Mouse (Mus musculus) midbrain, postnatal 0 days (tissue): ENCODE data around the gene 1600012H06Rik. TPM values are rescaled to one million over a fixed set of nuclear protein-coding genes. Genes with fewer than 3 reads are reported as not detected.
"Not testable (repeated sequence)": the region's sequence is repeated elsewhere in the genome, so short reads cannot be mapped to it uniquely, and the experiment has no call there.

Experiments
- ATAC-seq: fragments of 200-750 bp; cut with Nextera tagmentation; 2 replicates; pipeline ENCODE4 v1.8.0; 2017; ENCODE audit warnings: moderate number of reproducible peaks, mild to moderate bottlenecking, moderate TSS enrichment, moderate library complexity; ENCODE audit not compliant: low FRiP score
- DNase-seq: peaks from one replicate; pipeline ENCODE4 v3.0.0-alpha.2; 2015; ENCODE audit warnings: low spot score
- H3K27ac ChIP-seq: fragments of 300-500 bp; sonication (generic); 2 replicates; pipeline ENCODE4 v1.5.1; 2014; ENCODE audit warnings: low read depth, mild to moderate bottlenecking, low read length, mixed read lengths
- H3K27me3 ChIP-seq: fragments of 300-500 bp; sonication (generic); 2 replicates; pipeline ENCODE4 v1.6.1; 2014; ENCODE audit warnings: low read length, control low read depth, mixed read lengths; ENCODE audit not compliant: insufficient read depth
- H3K36me3 ChIP-seq: fragments of 300-500 bp; sonication (generic); 2 replicates; pipeline ENCODE4 v1.6.1; 2014; ENCODE audit warnings: low read length, control low read depth, mixed read lengths; ENCODE audit not compliant: insufficient read depth
- H3K4me1 ChIP-seq: fragments of 300-500 bp; sonication (generic); 2 replicates; pipeline ENCODE4 v1.6.1; 2014; ENCODE audit warnings: mild to moderate bottlenecking, control low read depth, antibody characterized with exemption, low read length, mixed read lengths; ENCODE audit not compliant: insufficient read depth
- H3K4me2 ChIP-seq: fragments of 300-500 bp; sonication (generic); 2 replicates; pipeline ENCODE4 v1.6.1; 2014; ENCODE audit warnings: low read depth, mild to moderate bottlenecking, low read length, mixed read lengths; ENCODE audit not compliant: poor library complexity, severe bottlenecking
- H3K4me3 ChIP-seq: fragments of 300-500 bp; sonication (generic); 2 replicates; pipeline ENCODE4 v1.5.1; 2014; ENCODE audit warnings: low read depth, mild to moderate bottlenecking, low read length, moderate library complexity
- H3K9ac ChIP-seq: fragments of 300-500 bp; sonication (generic); replicated peaks from 2 replicates; pipeline ENCODE4 v1.6.1; 2014; ENCODE audit warnings: mild to moderate bottlenecking, low read length, moderate library complexity, mixed read lengths; ENCODE audit not compliant: poor library complexity, severe bottlenecking
- H3K9me3 ChIP-seq: fragments of 300-500 bp; sonication (generic); 2 replicates; pipeline ENCODE4 v1.6.1; 2016; ENCODE audit warnings: low read length, control low read depth
- WGBS: fragments of 180-500 bp; shearing (Covaris S2); extraction: QIAGEN DNeasy Blood & Tissue Kit; methylation state at CpG from one replicate; pipeline ENCODE4 v1.1.7; 2014; 5-methylcytosine and 5-hydroxymethylcytosine counted together
- polyA plus RNA-seq: library from polyadenylated mRNA; unstranded; fragments of >200 nt; fragmentation: Nextera tagmentation; extraction: Ambion mirVana; gene quantifications from 2 replicates; pipeline ENCODE4 v1.2.1, GENCODE M21; 2015
- total RNA-seq: library from RNA; depleted of rRNA; stranded (reverse); fragments of >200 nt; gene quantifications from 2 replicates; pipeline ENCODE4 v1.2.3, GENCODE M21; 2014

The 1600012H06Rik gene
- total and polyA plus RNA-seq, 2 experiments from 2014 or later: 16.5 to 21.1 TPM

DNA sequence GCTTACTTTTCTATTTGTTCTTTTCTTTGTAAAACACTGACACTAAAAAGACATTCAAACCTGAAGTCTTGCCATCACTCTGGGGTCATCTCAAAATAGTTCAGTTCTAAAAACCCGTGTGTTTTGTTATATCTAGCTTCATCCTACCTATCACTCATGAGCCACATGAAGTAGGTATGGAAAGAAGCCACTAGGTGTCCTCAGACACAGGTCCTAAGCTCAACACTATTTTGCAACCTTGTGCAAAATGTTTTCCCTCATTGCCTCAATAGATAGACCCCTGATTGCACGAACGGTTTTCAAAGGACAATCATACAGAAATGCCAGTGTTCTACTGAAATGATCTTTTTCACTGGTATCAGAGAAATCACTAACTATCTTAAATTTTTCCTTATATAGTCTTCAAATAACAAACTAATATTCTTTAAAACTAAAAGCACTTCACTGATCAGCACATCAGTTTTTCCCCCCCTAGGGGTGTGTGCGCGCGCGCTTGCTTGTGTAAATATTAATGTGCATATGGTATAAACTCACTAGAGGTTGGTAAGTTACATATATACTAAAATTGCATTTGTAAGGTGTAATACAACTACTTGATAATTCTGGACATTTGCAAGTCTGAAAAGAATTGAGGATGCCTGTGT is 34.9 kb downstream of the 1600012H06Rik start:
- H3K4me3 ChIP-seq: not testable (repeated sequence)

DNA sequence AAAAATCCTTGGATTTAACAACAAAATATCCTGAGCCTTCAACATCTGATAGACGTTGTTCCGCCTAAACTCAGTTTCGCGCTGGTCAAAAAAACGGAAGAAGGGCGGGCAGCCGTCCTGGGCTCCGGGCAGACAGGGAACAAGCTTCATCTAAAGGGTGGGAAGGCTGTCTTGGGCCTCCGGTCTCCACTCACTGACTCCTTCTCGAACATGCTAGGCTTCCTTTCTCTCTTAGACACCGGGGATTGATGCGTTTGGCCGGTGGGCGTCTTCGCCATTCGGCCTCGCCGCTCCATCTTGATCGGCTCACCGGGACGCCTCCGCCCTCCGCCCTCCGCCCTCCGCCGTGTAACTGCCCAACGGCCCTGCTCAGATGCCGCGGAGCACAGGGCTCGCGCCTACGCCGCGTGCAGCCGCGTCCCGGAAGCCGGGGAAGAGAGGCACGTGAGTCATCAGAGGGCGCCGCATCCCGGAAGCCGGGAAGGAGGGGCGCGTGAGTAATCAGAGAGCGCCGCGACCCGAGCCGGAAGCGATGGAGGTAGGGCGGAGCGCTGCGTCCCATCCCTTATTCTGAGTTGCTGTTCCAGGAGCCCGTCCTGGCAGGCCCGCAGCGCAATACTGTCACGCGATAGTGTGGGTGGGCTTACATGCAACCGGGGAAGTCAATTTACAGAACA is 35.5 kb downstream of the 1600012H06Rik start, which contains the start of the genes 9030025P20Rik and Gm3417:
TSS of gene 9030025P20Rik (plus strand) at position 107 of the 677 bp plus-strand sequence.
TSS of gene Gm3417 (minus strand) at position 429 of the 677 bp plus-strand sequence.
- not testable (repeated sequence) for H3K4me3 ChIP-seq
- WGBS: no CpG with 5 or more reads among the region's 60 CpGs

More for the DNA sequence above, 34.9 kb downstream of the 1600012H06Rik start:
- not testable (repeated sequence) for H3K27me3 ChIP-seq, H3K9me3 ChIP-seq, H3K4me2 ChIP-seq, H3K4me1 ChIP-seq, ATAC-seq, H3K9ac ChIP-seq, DNase-seq, H3K27ac ChIP-seq, H3K36me3 ChIP-seq
- WGBS: 3% methylated on average over 4 of the region's 7 CpGs

DNA sequence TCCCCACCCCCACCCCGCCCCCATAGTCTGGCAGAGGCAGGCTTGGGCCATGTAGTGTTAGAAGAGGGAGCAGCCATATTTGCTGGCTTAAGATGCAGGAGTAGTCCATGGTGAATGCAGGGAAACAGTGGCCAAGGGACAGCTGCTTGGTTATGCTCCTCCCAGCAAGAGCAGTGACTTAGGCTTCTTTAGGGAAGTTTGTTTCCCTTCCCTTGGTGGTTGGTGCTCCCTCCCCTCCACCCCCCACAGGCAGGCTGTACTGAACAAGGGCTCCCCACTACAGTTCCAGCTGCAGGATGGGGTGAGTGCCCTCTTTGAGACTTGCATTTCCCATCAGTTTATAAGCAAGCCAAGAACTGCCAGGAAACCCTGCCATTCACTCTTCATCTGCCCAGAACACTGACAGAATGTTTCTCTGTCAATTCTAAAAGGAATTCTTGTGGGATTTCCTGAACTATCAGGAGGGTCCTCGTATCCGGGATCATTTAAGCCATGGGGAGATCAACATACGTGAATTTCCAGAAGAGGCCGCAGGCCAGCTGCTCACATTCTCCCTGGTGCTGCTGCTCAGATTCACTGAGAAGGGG is 47.2 kb downstream of the 1600012H06Rik start:
- H3K36me3 ChIP-seq, H3K4me2 ChIP-seq, DNase-seq, ATAC-seq, H3K9me3 ChIP-seq, H3K4me1 ChIP-seq, H3K4me3 ChIP-seq, H3K9ac ChIP-seq, H3K27ac ChIP-seq, H3K27me3 ChIP-seq: not testable (repeated sequence)
- 73% methylated on average over 4 of the region's 5 CpGs for WGBS

More for the DNA sequence above, 35.5 kb downstream of the 1600012H06Rik start, which contains the start of the genes 9030025P20Rik and Gm3417:
- not testable (repeated sequence) for H3K9me3 ChIP-seq, H3K4me1 ChIP-seq, H3K36me3 ChIP-seq, H3K4me2 ChIP-seq, H3K27me3 ChIP-seq, DNase-seq, H3K9ac ChIP-seq, H3K27ac ChIP-seq
- peak; percentile 98 for ATAC-seq

DNA sequence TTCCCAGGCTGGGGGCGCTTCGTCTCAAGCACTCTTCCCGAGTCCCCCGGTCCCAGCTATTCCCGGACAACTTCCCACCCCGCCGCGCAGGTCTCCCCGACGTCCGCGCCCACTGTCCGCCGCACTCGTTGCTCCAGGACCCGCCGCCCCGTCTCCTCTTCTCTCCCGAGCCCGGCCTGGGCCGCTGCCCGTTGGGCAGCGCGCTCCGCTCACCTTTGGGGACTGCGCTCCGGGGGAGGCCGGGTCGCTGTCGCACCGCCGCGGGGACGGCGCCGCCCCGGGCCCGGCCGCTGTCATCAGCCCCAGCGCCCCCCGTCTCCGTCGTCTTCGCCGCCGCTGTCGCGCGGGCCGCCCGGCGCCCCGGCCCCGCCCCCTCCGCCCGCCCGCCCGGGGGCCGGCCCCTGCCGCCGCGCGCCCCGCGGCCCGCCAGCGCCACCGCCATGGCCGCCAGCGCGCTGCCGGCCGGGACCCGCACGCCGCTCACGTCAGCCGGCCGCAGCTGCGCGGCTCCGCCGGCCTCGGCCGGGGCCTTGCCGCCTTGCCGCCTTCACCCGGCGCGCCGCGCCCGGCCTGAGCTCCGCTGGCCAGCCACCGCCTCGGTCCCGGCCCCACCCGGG is 49.6 kb downstream of the 1600012H06Rik start:
- not testable (repeated sequence) for H3K27ac ChIP-seq, H3K4me2 ChIP-seq
- peak; percentile 80 for ATAC-seq

DNA sequence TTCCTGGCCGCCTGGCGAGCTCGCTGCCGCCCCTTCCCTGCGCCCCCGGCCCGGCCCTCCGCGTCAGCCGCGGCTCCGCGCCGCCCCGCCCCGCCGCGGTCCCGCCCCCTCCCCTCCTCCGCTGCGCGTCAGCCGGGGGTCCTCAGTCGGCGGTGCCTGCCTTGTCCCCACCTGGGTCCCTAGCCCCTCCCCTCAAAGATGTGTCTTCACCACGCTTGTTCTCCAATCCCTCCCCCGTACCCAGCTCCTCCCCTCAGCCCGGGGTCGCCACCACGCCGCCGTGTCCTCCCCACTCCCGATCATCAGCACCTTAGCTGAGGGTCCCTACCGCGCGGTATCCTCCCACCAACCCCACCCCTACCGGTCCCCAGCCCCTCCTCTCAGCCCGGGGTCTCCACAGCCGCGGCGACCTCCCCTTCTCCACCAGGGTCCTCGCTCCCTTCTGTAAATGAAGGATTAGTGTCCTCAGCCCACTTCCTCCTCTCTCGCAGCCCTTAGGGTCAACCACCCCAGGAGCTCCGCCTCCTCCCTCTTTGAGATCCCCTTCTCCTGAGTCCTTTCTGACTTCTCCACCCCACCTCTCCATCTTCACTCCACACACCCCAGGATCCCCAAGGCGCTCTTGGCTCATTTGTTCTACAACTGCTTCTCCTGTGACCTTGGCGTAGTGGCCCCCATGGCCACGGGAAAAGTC is 50.3 kb downstream of the 1600012H06Rik start:
- DNase-seq, H3K9ac ChIP-seq, H3K4me1 ChIP-seq, H3K36me3 ChIP-seq, H3K4me3 ChIP-seq, H3K27ac ChIP-seq, H3K27me3 ChIP-seq, H3K4me2 ChIP-seq, H3K9me3 ChIP-seq: not testable (repeated sequence)
- peak; percentile 89 for ATAC-seq
- WGBS: no CpG with 5 or more reads among the region's 47 CpGs

More for the DNA sequence above, 49.6 kb downstream of the 1600012H06Rik start:
- H3K4me1 ChIP-seq, DNase-seq, H3K9me3 ChIP-seq, H3K27me3 ChIP-seq, H3K4me3 ChIP-seq, H3K9ac ChIP-seq, H3K36me3 ChIP-seq: not testable (repeated sequence)
- no CpG with 5 or more reads among the region's 98 CpGs for WGBS

DNA sequence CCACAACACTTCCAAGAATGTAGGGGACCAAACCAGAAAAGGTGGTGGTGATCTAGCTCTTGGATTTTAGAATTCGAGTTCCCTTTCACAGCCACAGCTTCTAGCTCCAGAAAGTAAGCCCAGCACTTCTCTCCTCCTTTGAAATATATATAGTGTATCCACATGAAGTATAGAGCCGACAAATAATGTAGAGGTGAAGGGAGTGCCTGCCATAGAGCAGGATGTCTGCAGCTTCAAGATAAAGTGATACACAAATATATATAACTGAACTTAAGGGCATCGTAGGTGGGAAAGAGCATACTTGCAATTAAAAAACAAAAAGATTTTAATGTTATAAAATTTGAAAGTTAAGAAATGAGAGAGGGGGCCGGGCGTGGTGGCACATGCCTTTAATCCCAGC is 51.2 kb downstream of the 1600012H06Rik start:
- DNase-seq, H3K4me2 ChIP-seq, H3K9me3 ChIP-seq, H3K27me3 ChIP-seq, H3K36me3 ChIP-seq, ATAC-seq, H3K27ac ChIP-seq, H3K9ac ChIP-seq, H3K4me1 ChIP-seq, H3K4me3 ChIP-seq: not testable (repeated sequence)
- no CpG with 5 or more reads among the region's 5 CpGs for WGBS

DNA sequence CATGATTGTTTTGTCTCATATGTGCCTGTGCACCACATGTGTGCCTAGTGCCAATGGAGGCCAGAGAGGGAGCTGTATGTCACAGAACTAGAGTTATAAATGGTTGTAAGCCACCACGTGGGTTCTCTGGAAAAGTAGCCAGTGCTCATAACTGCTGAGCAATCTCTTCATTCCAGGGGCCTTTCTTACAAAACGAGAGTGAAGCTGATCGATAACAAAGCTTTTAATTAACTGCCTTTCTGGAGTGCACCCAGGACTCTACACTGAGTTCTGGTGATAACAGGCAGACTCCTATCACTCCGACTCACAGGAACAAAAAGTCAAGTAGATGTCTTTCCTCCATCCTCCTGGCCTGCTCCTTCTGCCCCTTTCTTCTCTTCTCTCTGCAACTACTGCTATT is 57.1 kb downstream of the 1600012H06Rik start:
- H3K4me3 ChIP-seq, DNase-seq, H3K9ac ChIP-seq, H3K9me3 ChIP-seq, H3K4me2 ChIP-seq, H3K27me3 ChIP-seq, H3K36me3 ChIP-seq, H3K27ac ChIP-seq, ATAC-seq, H3K4me1 ChIP-seq: not testable (repeated sequence)
- WGBS: no CpG with 5 or more reads among the region's 4 CpGs

DNA sequence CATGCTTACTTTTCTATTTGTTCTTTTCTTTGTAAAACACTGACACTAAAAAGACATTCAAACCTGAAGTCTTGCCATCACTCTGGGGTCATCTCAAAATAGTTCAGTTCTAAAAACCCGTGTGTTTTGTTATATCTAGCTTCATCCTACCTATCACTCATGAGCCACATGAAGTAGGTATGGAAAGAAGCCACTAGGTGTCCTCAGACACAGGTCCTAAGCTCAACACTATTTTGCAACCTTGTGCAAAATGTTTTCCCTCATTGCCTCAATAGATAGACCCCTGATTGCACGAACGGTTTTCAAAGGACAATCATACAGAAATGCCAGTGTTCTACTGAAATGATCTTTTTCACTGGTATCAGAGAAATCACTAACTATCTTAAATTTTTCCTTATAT is 66.1 kb downstream of the 1600012H06Rik start:
- no CpG with 5 or more reads among the region's 3 CpGs for WGBS
- not testable (repeated sequence) for H3K4me2 ChIP-seq, DNase-seq, ATAC-seq, H3K27me3 ChIP-seq, H3K4me3 ChIP-seq, H3K9me3 ChIP-seq, H3K4me1 ChIP-seq, H3K36me3 ChIP-seq, H3K9ac ChIP-seq, H3K27ac ChIP-seq
